Mouse (Mus musculus): ENCODE measurements around the gene Tmem262.

Gene Tmem262

GRCm38 (mm10) chr19:6105586-6105985 lies 25.8 kb downstream of the Tmem262 start, which contains the start of gene Naaladl1:
Gene Naaladl1, plus strand, starts transcription at chr19:6105782.
- Histone ChIP-seq H3K36me3 (ENCODE audit: control insufficient read depth, insufficient read depth, low read length, poor library complexity, severe bottlenecking) (no peaks in the 10 kb centered on the region), H3K27me3 (ENCODE audit: control insufficient read depth, insufficient read depth, low read length, poor library complexity, severe bottlenecking) (no peaks in the 10 kb centered on the region)
- no peak for DNase-seq (ENCODE audit: low read depth, low spot score)

GRCm38 (mm10) chr19:6113116-6113515 lies 33.3 kb downstream of the Tmem262 start:
- DNase-seq (ENCODE audit: low read depth, low spot score): no peak
- Histone ChIP-seq H3K36me3 (ENCODE audit: control insufficient read depth, insufficient read depth, low read length, poor library complexity, severe bottlenecking) (no peaks in the 10 kb centered on the region; the same call in 1 of the 2 replicates), H3K27me3 (ENCODE audit: control insufficient read depth, insufficient read depth, low read length, poor library complexity, severe bottlenecking) (no peaks in the 10 kb centered on the region)

- Histone ChIP-seq H3K36me3 (ENCODE audit: control insufficient read depth, insufficient read depth, low read length, poor library complexity, severe bottlenecking) (no peaks in the 10 kb centered on the region; the same call in 1 of the 2 replicates), H3K27me3 (ENCODE audit: control insufficient read depth, insufficient read depth, low read length, poor library complexity, severe bottlenecking) (no peaks in the 10 kb centered on the region)
- no peak for DNase-seq (ENCODE audit: low read depth, low spot score)
These were observed 36.4 kb downstream of the Tmem262 start for GRCm38 (mm10) chr19:6116113-6116850.

GRCm38 (mm10) chr19:6117346-6117985 lies 37.6 kb downstream of the Tmem262 start:
- H3K36me3 ChIP-seq (ENCODE audit: control insufficient read depth, insufficient read depth, low read length, poor library complexity, severe bottlenecking): no peaks in the 10 kb centered on the region; the same call in 1 of the 2 replicates
- no peak for DNase-seq (ENCODE audit: low read depth, low spot score)

GRCm38 (mm10) chr19:6117986-6118676 lies 38.3 kb downstream of the Tmem262 start, which contains the start of gene Sac3d1:
Gene Sac3d1, minus strand, starts transcription at chr19:6118650.
- peak; percentile 90 for DNase-seq (ENCODE audit: low read depth, low spot score)
- no peaks in the 10 kb centered on the region for H3K27me3 ChIP-seq (ENCODE audit: control insufficient read depth, insufficient read depth, low read length, poor library complexity, severe bottlenecking)
- no peaks in the 10 kb centered on the region; the same call in 1 of the 2 replicates for H3K36me3 ChIP-seq (ENCODE audit: control insufficient read depth, insufficient read depth, low read length, poor library complexity, severe bottlenecking)

More at GRCm38 (mm10) chr19:6117346-6117985, 37.6 kb downstream of the Tmem262 start:
- no peaks in the 10 kb centered on the region for H3K27me3 ChIP-seq (ENCODE audit: control insufficient read depth, insufficient read depth, low read length, poor library complexity, severe bottlenecking)

GRCm38 (mm10) chr19:6118677-6119185 lies 38.9 kb downstream of the Tmem262 start:
- DNase-seq (ENCODE audit: low read depth, low spot score): no peak
- H3K27me3 ChIP-seq (ENCODE audit: control insufficient read depth, insufficient read depth, low read length, poor library complexity, severe bottlenecking): no peaks in the 10 kb centered on the region
- H3K36me3 ChIP-seq (ENCODE audit: control insufficient read depth, insufficient read depth, low read length, poor library complexity, severe bottlenecking): no peaks in the 10 kb centered on the region; the same call in 1 of the 2 replicates

GRCm38 (mm10) chr19:6121761-6122160 lies 41.9 kb downstream of the Tmem262 start:
- Histone ChIP-seq H3K27me3 (ENCODE audit: control insufficient read depth, insufficient read depth, low read length, poor library complexity, severe bottlenecking) (no peaks in the 10 kb centered on the region), H3K36me3 (ENCODE audit: control insufficient read depth, insufficient read depth, low read length, poor library complexity, severe bottlenecking) (no peaks in the 10 kb centered on the region)
- DNase-seq (ENCODE audit: low read depth, low spot score): no peak

- no peaks in the 10 kb centered on the region for H3K36me3 ChIP-seq (ENCODE audit: control insufficient read depth, insufficient read depth, low read length, poor library complexity, severe bottlenecking)
- DNase-seq (ENCODE audit: low read depth, low spot score): no peak
- no peaks in the 10 kb centered on the region for H3K27me3 ChIP-seq (ENCODE audit: control insufficient read depth, insufficient read depth, low read length, poor library complexity, severe bottlenecking)
These were observed 43.5 kb downstream of the Tmem262 start for GRCm38 (mm10) chr19:6123330-6123729.

DNA sequence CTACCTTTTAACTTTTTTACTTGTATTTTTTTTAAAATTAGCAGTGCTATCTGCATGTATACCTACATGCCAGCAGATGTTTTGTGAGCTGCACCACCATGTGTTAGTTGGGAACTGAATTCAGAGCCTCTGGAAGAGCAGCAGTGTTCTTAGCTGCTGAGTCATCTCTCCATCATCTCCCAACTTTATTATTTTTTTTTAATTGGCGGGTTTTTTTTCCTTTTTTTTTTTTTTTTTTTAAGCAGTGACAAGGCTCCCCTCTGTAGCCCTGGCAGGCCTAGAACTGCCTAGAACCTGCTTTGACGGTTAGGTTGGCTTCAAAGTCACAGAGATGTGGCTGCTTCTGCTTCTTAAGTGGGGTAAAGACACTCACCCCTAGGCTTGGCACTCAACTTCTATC lies 45.1 kb downstream of the Tmem262 start:
- no peaks in the 10 kb centered on the region for H3K36me3 ChIP-seq (ENCODE audit: control insufficient read depth, insufficient read depth, low read length, poor library complexity, severe bottlenecking)
- no peak for DNase-seq (ENCODE audit: low read depth, low spot score)
- no peaks in the 10 kb centered on the region for H3K27me3 ChIP-seq (ENCODE audit: control insufficient read depth, insufficient read depth, low read length, poor library complexity, severe bottlenecking)

GRCm38 (mm10) chr19:6126289-6126688 lies 46.5 kb downstream of the Tmem262 start:
- no peaks in the 10 kb centered on the region for H3K27me3 ChIP-seq (ENCODE audit: control insufficient read depth, insufficient read depth, low read length, poor library complexity, severe bottlenecking)
- peak; percentile 85 for DNase-seq (ENCODE audit: low read depth, low spot score)
- no peaks in the 10 kb centered on the region for H3K36me3 ChIP-seq (ENCODE audit: control insufficient read depth, insufficient read depth, low read length, poor library complexity, severe bottlenecking)

DNA sequence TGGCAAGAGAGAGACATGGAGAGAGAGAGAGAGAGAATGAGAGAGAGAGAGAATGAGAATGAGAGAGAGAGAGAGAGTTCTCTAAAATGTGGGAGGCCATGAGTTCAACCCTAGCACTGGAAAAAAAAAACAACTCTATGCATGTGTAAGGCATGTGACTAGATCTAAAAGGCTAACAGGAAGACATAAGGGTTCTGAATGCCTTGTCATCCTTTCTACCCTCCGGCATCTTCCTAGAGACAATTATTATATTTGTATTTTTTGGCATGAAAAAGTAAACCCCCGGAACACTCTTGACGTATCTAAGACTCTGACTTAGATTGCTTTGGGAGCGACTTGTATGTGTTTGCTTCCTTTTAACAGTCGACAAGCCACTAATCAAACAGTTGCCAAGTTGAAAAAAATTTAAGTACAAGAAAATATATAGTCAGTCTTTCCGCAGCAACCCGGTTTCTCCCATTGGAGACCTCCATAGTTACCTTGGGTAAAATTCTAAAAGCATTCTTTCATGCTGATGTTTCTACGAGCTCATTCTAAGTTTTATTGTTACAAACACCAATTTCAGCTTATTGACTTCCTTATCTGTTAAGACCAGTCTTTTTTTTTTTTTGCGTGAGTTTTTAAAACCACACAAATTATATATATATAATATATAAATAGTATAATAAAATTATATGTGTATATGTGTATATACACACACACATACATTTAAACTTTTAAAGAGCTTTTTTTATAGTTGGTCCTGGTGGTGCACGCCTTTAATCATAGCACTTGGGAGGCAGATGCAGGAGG lies 47.2 kb downstream of the Tmem262 start:
- no peak for DNase-seq (ENCODE audit: low read depth, low spot score)
- H3K36me3 ChIP-seq (ENCODE audit: control insufficient read depth, insufficient read depth, low read length, poor library complexity, severe bottlenecking): no peaks in the 10 kb centered on the region
- no peaks in the 10 kb centered on the region for H3K27me3 ChIP-seq (ENCODE audit: control insufficient read depth, insufficient read depth, low read length, poor library complexity, severe bottlenecking)

DNA sequence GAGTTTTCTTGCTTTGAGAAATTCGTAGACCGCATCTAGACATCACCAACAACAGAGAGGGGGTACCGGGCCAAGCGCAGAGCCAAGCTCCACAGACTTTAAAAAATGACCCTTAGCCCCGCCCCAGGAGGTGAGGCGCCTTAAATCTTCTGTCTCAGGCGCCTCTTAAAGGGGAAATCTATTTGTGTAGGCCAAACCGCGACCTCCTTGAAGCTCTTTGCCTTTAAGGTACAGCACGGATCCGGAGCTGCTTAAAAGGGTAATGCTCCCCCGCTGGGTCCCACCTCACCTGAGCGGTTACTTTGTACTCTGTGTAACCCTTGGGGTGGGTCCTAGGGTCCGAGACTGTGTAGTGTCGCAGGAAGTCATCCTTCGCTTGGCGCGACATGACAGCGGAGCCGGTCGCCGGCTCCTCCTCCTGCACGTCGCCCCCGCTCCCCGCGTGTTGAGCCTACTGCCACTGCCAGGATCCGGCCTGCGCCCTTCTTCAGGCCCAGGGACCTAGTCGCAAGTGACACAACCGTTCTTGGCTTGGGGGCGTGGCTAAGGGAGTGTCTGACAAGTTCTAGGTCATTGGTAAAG lies 48.0 kb downstream of the Tmem262 start, which contains the start of gene Snx15:
Snx15 (minus strand) TSS at position 545 of the 582 bp plus-strand sequence.
- Histone ChIP-seq H3K36me3 (ENCODE audit: control insufficient read depth, insufficient read depth, low read length, poor library complexity, severe bottlenecking) (no peaks in the 10 kb centered on the region), H3K27me3 (ENCODE audit: control insufficient read depth, insufficient read depth, low read length, poor library complexity, severe bottlenecking) (no peaks in the 10 kb centered on the region)
- DNase-seq (ENCODE audit: low read depth, low spot score): peak; percentile 97

All from splenic B cell, adult 2 months (primary cell).